Mouse (Mus musculus): ENCODE measurements at regions not wholly inside any gene's neighbourhood (a gene's known extent, or its start where the extent isn't known, plus 50 kb on each side); places are given as distances from the start of the nearest gene placed in this dataset.
A peak's percentile ranks its signal among the peaks of the same experiment; 100 is the strongest.
"Not testable (repeated sequence)": the region's sequence is repeated elsewhere in the genome, so short reads cannot be mapped to it uniquely, and the experiment has no call there.

GRCm38 (mm10) chr10:38704762-38705130, 116.8 kb downstream of the Rfpl4b start:
- intact Hi-C loops (cut with DNase I); DNase-seq: not testable (repeated sequence)

GRCm38 (mm10) chr10:38703954-38704761, 117.4 kb downstream of the Rfpl4b start:
- intact Hi-C loops (cut with DNase I) = no loop called here
- DNase-seq = peak; percentile 21 to 27

- intact Hi-C loops (cut with DNase I) = no loop called here
These were observed 144.1 kb downstream of the Rfpl4b start for GRCm38 (mm10) chr10:38677453-38677852.

GRCm38 (mm10) chr10:38668610-38669009, 153.0 kb downstream of the Rfpl4b start:
- intact Hi-C loops (cut with DNase I) = no loop called here
- no peak for DNase-seq

More at GRCm38 (mm10) chr10:38677453-38677852, 144.1 kb downstream of the Rfpl4b start:
- DNase-seq = no peak

GRCm38 (mm10) chr10:38667841-38668240, 153.7 kb downstream of the Rfpl4b start:
- no peak for DNase-seq
- intact Hi-C loops (cut with DNase I) = no loop called here

- intact Hi-C loops (cut with DNase I) = no loop called here
- no peak for DNase-seq
These were observed 185.9 kb downstream of the Rfpl4b start for GRCm38 (mm10) chr10:38635695-38636094.

GRCm38 (mm10) chr10:38629907-38630505, 191.6 kb downstream of the Rfpl4b start:
- no peak for DNase-seq
- intact Hi-C loops (cut with DNase I) = no loop called here

- intact Hi-C loops (cut with DNase I) = no loop called here
- no peak for DNase-seq
These were observed 198.2 kb downstream of the Rfpl4b start for GRCm38 (mm10) chr10:38623399-38623798.

GRCm38 (mm10) chr10:38609606-38610510, 211.7 kb downstream of the Rfpl4b start:
- no peak for DNase-seq
- intact Hi-C loops (cut with DNase I) = no loop called here

- no peak for DNase-seq
These were observed 235.5 kb downstream of the Rfpl4b start for GRCm38 (mm10) chr10:38586061-38586460.

GRCm38 (mm10) chr10:38575726-38576125, 245.9 kb downstream of the Rfpl4b start:
- intact Hi-C loops (cut with DNase I) = no loop called here

More at GRCm38 (mm10) chr10:38586061-38586460, 235.5 kb downstream of the Rfpl4b start:
- intact Hi-C loops (cut with DNase I) = no loop called here

GRCm38 (mm10) chr10:38573728-38574127, 247.9 kb downstream of the Rfpl4b start:
- no peak for DNase-seq
- intact Hi-C loops (cut with DNase I) = no loop called here

More at GRCm38 (mm10) chr10:38575726-38576125, 245.9 kb downstream of the Rfpl4b start:
- no peak for DNase-seq

- DNase-seq = no peak
- intact Hi-C loops (cut with DNase I) = no loop called here
These were observed 248.4 kb downstream of the Rfpl4b start for GRCm38 (mm10) chr10:38573146-38573545.

- intact Hi-C loops (cut with DNase I) = no loop called here
- no peak for DNase-seq
These were observed 254.3 kb downstream of the Rfpl4b start for GRCm38 (mm10) chr10:38567270-38567669.

GRCm38 (mm10) chr10:38566361-38566760, 255.2 kb downstream of the Rfpl4b start:
- intact Hi-C loops (cut with DNase I) = no loop called here
- DNase-seq = no peak

- no peak for DNase-seq
- intact Hi-C loops (cut with DNase I) = loop anchor here (2.0 kb wide), 1 partner anchor 1482 kb away; no protein-coding TSS in a partner anchor
These were observed 266.5 kb downstream of the Rfpl4b start for GRCm38 (mm10) chr10:38555040-38555439.

- peak; percentile 2 to 12 for DNase-seq
- intact Hi-C loops (cut with DNase I) = loop anchor here (2.0 to 5.0 kb wide), 3 partner anchors 1417 to 1542 kb away; partner anchors contain the start of gene Marcks
These were observed 267.6 kb downstream of the Rfpl4b start for GRCm38 (mm10) chr10:38553688-38554680.

- DNase-seq = no peak
- intact Hi-C loops (cut with DNase I) = loop anchor here (5.0 kb wide), 2 partner anchors 1416 to 1541 kb away; partner anchors contain the start of gene Marcks
These were observed 268.3 kb downstream of the Rfpl4b start for GRCm38 (mm10) chr10:38553326-38553687.

GRCm38 (mm10) chr10:38552350-38553076, 269.1 kb downstream of the Rfpl4b start:
- no peak for DNase-seq
- intact Hi-C loops (cut with DNase I) = loop anchor here (5.0 kb wide), 2 partner anchors 1415 to 1540 kb away; partner anchors contain the start of gene Marcks

All from heart, postnatal 36 days (tissue).